Mouse (Mus musculus) cerebellum, postnatal 36 days (tissue): ENCODE measurements around the gene Vmn1r59.
"Not testable (repeated sequence)": the region's sequence is repeated elsewhere in the genome, so short reads cannot be mapped to it uniquely, and the experiment has no call there.

ENCODE experiments used
- DNase-seq, 2 experiments: peaks; one replicate each; pipeline ENCODE4 v3.0.0; 2021 to 2022; ENCODE audit warnings: mixed read lengths in 2 of 2

The Vmn1r59 gene

GRCm38 (mm10) chr7:5456674-5457073 lies at the start of gene Vmn1r59:
TSS of gene Vmn1r59 (minus strand) at chr7:5456774.
- DNase-seq: no peak

- DNase-seq: not testable (repeated sequence)
Observed at GRCm38 (mm10) chr7:5493856-5494255, 37.3 kb upstream of the Vmn1r59 start, which contains the start of gene Vmn2r28. TSS of gene Vmn2r28 (minus strand) at chr7:5493956.

DNA sequence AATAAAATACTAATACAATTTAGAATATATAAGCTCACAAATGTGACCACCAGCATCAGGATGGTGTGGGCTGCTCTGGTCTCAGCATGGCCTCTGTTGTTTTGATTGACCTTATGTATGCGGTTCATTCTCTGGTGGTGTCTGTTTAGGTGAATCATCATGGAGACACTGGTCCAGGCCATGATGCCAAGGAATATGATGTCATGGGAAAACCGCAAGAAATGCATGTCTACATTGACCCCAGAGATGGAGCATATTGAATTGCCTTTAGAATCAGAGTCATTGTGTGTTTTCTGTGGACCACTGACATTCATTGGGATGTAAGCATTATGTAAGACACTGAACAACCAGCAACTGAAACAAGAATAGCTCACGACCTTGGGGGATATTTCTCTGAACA lies 2.6 kb downstream of the Vmn1r59 start:
- DNase-seq: not testable (repeated sequence)

- no peak for DNase-seq
Observed at GRCm38 (mm10) chr7:5448627-5449026, 7.9 kb downstream of the Vmn1r59 start.

- not testable (repeated sequence) for DNase-seq
Observed at GRCm38 (mm10) chr7:5413296-5413695, 43.3 kb downstream of the Vmn1r59 start, which contains the start of gene Vmn1r58. TSS of gene Vmn1r58 (minus strand) at chr7:5413396.

- no peak for DNase-seq
Observed at GRCm38 (mm10) chr7:5406201-5406600, 50.4 kb downstream of the Vmn1r59 start.
